Mouse (Mus musculus): ENCODE measurements around the gene Filip1. TPM values are rescaled to one million over a fixed set of nuclear protein-coding genes. Genes with fewer than 3 reads are reported as not detected.
A peak's percentile ranks its signal among the peaks of the same experiment; 100 is the strongest.
"Not testable (repeated sequence)": the region's sequence is repeated elsewhere in the genome, so short reads cannot be mapped to it uniquely, and the experiment has no call there.

Gene Filip1
- polyA plus RNA-seq (2015; fragmentation: Nextera tagmentation; extraction: Ambion mirVana), result 11.1 and 11.6 TPM in 2 replicates

DNA sequence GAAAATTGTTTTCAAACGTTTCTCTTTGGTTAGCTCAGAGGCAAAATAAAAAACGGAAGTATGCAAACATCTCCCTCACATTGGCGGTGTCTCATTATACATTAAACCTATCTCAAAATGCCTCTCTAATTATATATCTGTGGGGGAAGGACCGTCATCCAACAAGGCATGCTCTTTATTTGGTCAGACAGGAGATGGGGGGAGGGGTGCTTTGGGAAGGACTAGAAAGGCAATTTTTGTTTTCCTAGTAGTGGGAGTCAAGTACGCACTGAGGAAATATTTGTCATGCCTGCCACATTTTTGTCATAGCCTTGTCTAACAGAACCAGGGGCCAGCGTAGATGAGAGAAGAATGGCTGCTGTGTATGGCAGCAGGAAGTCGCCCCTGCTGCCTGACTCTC, at the start of gene Filip1:
Gene Filip1 (minus strand): TSS at position 101 of the 400 bp plus-strand sequence.
- H3K4me3 ChIP-seq (replicated peaks; ENCODE audit: low read length), result no peak within 1 kb of the TSS
- ATAC-seq (ENCODE audit: insufficient read depth, low FRiP score), result no peak
- no peaks in the 10 kb centered on the region for H3K4me1 ChIP-seq (ENCODE audit: control insufficient read depth, insufficient read depth, low read length)
- H3K9ac ChIP-seq (ENCODE audit: low read length), result no peak within 1 kb of the TSS
- 52% methylated on average over 7 of the region's 7 CpGs for WGBS
- no peaks in the 10 kb centered on the region for H3K27me3 ChIP-seq (ENCODE audit: control insufficient read depth, insufficient read depth, low read length)
- no peaks in the 10 kb centered on the region for H3K9me3 ChIP-seq (replicated peaks; ENCODE audit: control insufficient read depth, low read length)
- H3K27ac ChIP-seq (ENCODE audit: low read length), result no peak within 1 kb of the TSS
- no peaks in the 10 kb centered on the region for H3K36me3 ChIP-seq (ENCODE audit: control insufficient read depth, insufficient read depth, low read length)
- H3K4me2 ChIP-seq (ENCODE audit: low read depth, low read length), result no peak within 1 kb of the TSS

DNA sequence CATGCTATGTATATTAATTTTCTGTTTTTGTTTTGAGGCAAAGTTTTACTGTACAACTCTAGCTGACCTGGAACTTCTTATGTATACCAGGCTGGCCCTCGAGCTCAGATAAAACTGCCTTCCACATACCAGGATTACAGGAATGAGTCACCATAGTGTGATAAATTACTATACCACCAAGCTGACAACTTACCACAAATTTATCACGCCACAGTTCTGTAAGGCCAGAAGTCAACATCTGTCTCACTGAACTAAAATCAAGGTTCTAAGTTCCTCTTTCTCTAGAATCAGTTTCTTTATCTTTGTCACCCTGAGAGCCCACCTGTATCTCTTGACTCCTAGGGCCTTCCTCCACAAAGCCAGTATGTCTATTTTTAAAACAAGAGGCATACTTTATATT, 45.0 kb upstream of the Filip1 start:
- no peaks in the 10 kb centered on the region for H3K4me1 ChIP-seq (ENCODE audit: control insufficient read depth, insufficient read depth, low read length)
- H3K36me3 ChIP-seq (ENCODE audit: control insufficient read depth, insufficient read depth, low read length), result no peaks in the 10 kb centered on the region
- H3K27ac ChIP-seq (ENCODE audit: low read length), result no peak overlapping the region
- no peak for ATAC-seq (ENCODE audit: insufficient read depth, low FRiP score)
- no peaks in the 10 kb centered on the region for H3K27me3 ChIP-seq (ENCODE audit: control insufficient read depth, insufficient read depth, low read length)
- 35% methylated on average over 2 of the region's 2 CpGs for WGBS
- peaks cover 2% of the 10 kb centered on the region; the same call in 1 of the 2 replicates for H3K9me3 ChIP-seq (replicated peaks; ENCODE audit: control insufficient read depth, low read length)
- no peak overlapping the region for H3K4me3 ChIP-seq (replicated peaks; ENCODE audit: low read length)
- H3K9ac ChIP-seq (ENCODE audit: low read length), result no peak overlapping the region
- no peak overlapping the region for H3K4me2 ChIP-seq (ENCODE audit: low read depth, low read length)

DNA sequence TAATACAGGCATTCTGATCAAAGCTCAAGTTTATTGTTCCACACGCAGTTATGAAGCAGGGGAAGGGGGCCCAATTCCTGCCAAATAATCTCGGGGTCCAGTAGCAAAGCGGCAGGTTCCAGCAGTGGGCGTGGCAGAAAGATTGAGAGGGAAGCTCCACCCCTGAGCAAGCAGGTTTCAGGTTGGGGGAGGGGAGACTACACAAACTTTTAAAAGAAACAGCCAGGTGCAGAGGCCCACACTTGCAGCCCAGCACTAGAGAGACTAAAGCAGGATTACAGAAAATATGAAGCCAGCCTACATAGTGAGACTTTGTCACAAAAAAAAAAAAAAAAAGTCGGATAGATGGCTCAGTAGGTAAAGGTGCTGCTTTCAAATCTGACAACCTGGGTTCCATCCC, 40.3 kb upstream of the Filip1 start:
- no peak overlapping the region for H3K27ac ChIP-seq (ENCODE audit: low read length)
- no peaks in the 10 kb centered on the region; the same call in 1 of the 2 replicates for H3K9me3 ChIP-seq (replicated peaks; ENCODE audit: control insufficient read depth, low read length)
- H3K4me2 ChIP-seq (ENCODE audit: low read depth, low read length), result no peak overlapping the region
- H3K36me3 ChIP-seq (ENCODE audit: control insufficient read depth, insufficient read depth, low read length), result no peaks in the 10 kb centered on the region
- 75% methylated on average over 5 of the region's 5 CpGs for WGBS
- no peak overlapping the region for H3K9ac ChIP-seq (ENCODE audit: low read length)
- no peak overlapping the region for H3K4me3 ChIP-seq (replicated peaks; ENCODE audit: low read length)
- no peak for ATAC-seq (ENCODE audit: insufficient read depth, low FRiP score)
- no peaks in the 10 kb centered on the region for H3K4me1 ChIP-seq (ENCODE audit: control insufficient read depth, insufficient read depth, low read length)
- H3K27me3 ChIP-seq (ENCODE audit: control insufficient read depth, insufficient read depth, low read length), result no peaks in the 10 kb centered on the region

DNA sequence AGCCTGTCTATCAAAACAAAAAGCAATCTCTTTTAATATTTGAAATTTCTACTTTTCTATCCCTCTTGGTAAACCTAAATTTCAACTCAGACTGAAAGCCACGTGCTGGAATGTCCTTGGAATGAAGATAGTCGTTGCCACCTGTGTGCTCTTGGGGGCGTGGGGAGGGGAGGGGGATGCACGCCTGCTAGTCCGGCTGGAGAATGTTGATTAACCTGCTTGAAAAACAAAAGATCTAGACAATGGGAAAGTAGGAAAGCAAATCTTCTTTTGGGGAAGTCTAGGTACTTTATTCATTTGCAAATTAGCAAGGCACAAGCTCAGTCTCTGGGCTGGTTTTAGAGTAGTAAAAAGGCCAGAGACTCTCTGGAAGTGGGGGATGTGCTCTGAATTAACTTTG, 36.6 kb upstream of the Filip1 start:
- not testable (repeated sequence) for H3K4me3 ChIP-seq (replicated peaks; ENCODE audit: low read length); ATAC-seq (ENCODE audit: insufficient read depth, low FRiP score)
- 45% methylated on average over 5 of the region's 5 CpGs for WGBS

GRCm38 (mm10) chr9:80044301-80044700, 31.6 kb upstream of the Filip1 start:
- WGBS, result 80% methylated on average over 4 of the region's 4 CpGs
- H3K27ac ChIP-seq (ENCODE audit: low read length); H3K27me3 ChIP-seq (ENCODE audit: control insufficient read depth, insufficient read depth, low read length); H3K4me3 ChIP-seq (replicated peaks; ENCODE audit: low read length); H3K9ac ChIP-seq (ENCODE audit: low read length); ATAC-seq (ENCODE audit: insufficient read depth, low FRiP score); H3K9me3 ChIP-seq (replicated peaks; ENCODE audit: control insufficient read depth, low read length); H3K36me3 ChIP-seq (ENCODE audit: control insufficient read depth, insufficient read depth, low read length); H3K4me1 ChIP-seq (ENCODE audit: control insufficient read depth, insufficient read depth, low read length); H3K4me2 ChIP-seq (ENCODE audit: low read depth, low read length): not testable (repeated sequence)

More for the DNA sequence above, 36.6 kb upstream of the Filip1 start:
- not testable (repeated sequence) for H3K4me1 ChIP-seq (ENCODE audit: control insufficient read depth, insufficient read depth, low read length); H3K36me3 ChIP-seq (ENCODE audit: control insufficient read depth, insufficient read depth, low read length); H3K9ac ChIP-seq (ENCODE audit: low read length); H3K9me3 ChIP-seq (replicated peaks; ENCODE audit: control insufficient read depth, low read length); H3K27me3 ChIP-seq (ENCODE audit: control insufficient read depth, insufficient read depth, low read length); H3K4me2 ChIP-seq (ENCODE audit: low read depth, low read length); H3K27ac ChIP-seq (ENCODE audit: low read length)

GRCm38 (mm10) chr9:80039296-80039815, 26.7 kb upstream of the Filip1 start:
- Histone ChIP-seq H3K4me2 (ENCODE audit: low read depth, low read length) (no peak overlapping the region), H3K27ac (ENCODE audit: low read length) (peak overlapping the region; percentile 39), H3K27me3 (ENCODE audit: control insufficient read depth, insufficient read depth, low read length) (no peaks in the 10 kb centered on the region), H3K36me3 (ENCODE audit: control insufficient read depth, insufficient read depth, low read length) (no peaks in the 10 kb centered on the region), H3K9me3 (replicated peaks; ENCODE audit: control insufficient read depth, low read length) (no peaks in the 10 kb centered on the region), H3K4me3 (replicated peaks; ENCODE audit: low read length) (no peak overlapping the region), H3K4me1 (ENCODE audit: control insufficient read depth, insufficient read depth, low read length) (no peaks in the 10 kb centered on the region), H3K9ac (ENCODE audit: low read length) (no peak overlapping the region)
- WGBS, result 24% methylated on average over 2 of the region's 2 CpGs
- no peak for ATAC-seq (ENCODE audit: insufficient read depth, low FRiP score)

DNA sequence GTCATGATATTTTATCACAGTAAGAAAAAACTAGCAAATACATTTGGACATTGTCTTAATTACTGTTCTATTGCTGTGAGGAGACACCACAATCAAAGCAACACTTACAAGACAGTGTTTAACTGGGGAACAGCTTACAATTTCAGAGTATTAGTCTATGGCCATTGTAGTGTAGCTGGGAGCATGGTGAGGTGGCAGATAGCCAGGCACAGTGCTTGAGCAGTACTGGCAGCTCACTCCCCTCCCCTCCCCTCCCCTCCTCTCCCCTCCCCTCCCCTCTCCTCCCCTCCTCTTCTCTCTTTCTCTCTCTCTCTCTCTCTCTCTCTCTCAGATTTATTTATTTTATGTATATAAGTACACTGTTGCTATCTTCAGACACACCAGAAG, 25.3 kb upstream of the Filip1 start:
- no peak for ATAC-seq (ENCODE audit: insufficient read depth, low FRiP score)
- H3K4me2 ChIP-seq (ENCODE audit: low read depth, low read length), result no peak overlapping the region
- no peak overlapping the region for H3K9ac ChIP-seq (ENCODE audit: low read length)
- H3K4me3 ChIP-seq (replicated peaks; ENCODE audit: low read length), result no peak overlapping the region
- H3K36me3 ChIP-seq (ENCODE audit: control insufficient read depth, insufficient read depth, low read length), result no peaks in the 10 kb centered on the region
- H3K9me3 ChIP-seq (replicated peaks; ENCODE audit: control insufficient read depth, low read length), result no peaks in the 10 kb centered on the region
- H3K27ac ChIP-seq (ENCODE audit: low read length), result no peak overlapping the region
- no peaks in the 10 kb centered on the region for H3K4me1 ChIP-seq (ENCODE audit: control insufficient read depth, insufficient read depth, low read length)
- H3K27me3 ChIP-seq (ENCODE audit: control insufficient read depth, insufficient read depth, low read length), result no peaks in the 10 kb centered on the region

DNA sequence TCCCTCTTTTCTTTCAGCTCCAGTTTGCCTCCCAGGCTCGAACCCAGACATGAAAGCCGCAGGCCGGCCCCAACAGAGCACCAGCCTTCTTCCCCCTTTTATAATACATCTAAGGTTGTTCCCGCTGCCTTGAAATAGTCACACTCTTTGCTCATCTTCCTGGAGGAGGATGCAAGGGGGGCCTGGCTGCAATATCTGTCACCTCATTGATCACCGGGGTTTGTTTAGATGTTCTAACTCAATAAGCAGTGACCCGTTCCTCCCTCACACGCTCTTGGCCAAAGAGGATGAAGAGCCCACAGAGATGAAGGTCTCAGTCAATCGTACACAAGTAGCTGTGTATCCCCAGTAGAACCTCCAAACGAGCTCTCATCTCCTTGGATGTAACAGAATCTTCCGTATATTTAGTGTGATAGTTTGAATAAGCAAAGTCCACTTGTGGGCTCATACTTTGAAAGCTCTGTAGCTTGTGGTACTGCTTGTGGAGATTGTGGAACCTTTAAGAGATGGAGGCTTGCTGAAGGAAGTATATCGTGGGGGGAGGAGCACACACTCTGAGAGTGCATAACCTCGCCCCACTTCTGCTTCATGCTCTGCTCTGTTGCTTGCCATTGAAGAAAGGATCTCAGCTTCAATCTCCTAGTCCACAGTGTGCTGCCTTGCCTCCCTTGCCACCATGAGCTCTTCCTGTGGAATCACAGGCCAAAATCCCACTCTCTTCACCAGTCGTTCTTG, 24.8 kb upstream of the Filip1 start:
- Histone ChIP-seq H3K4me1 (ENCODE audit: control insufficient read depth, insufficient read depth, low read length) (no peaks in the 10 kb centered on the region), H3K27ac (ENCODE audit: low read length) (no peak overlapping the region), H3K36me3 (ENCODE audit: control insufficient read depth, insufficient read depth, low read length) (no peaks in the 10 kb centered on the region), H3K4me2 (ENCODE audit: low read depth, low read length) (no peak overlapping the region), H3K9ac (ENCODE audit: low read length) (no peak overlapping the region), H3K27me3 (ENCODE audit: control insufficient read depth, insufficient read depth, low read length) (no peaks in the 10 kb centered on the region), H3K4me3 (replicated peaks; ENCODE audit: low read length) (no peak overlapping the region), H3K9me3 (replicated peaks; ENCODE audit: control insufficient read depth, low read length) (0 out of 2 replicates have a peak, but pooled peaks cover under 1% of the 10 kb centered on the region)
- 78% methylated on average over 13 of the region's 13 CpGs for WGBS
- no peak for ATAC-seq (ENCODE audit: insufficient read depth, low FRiP score)

DNA sequence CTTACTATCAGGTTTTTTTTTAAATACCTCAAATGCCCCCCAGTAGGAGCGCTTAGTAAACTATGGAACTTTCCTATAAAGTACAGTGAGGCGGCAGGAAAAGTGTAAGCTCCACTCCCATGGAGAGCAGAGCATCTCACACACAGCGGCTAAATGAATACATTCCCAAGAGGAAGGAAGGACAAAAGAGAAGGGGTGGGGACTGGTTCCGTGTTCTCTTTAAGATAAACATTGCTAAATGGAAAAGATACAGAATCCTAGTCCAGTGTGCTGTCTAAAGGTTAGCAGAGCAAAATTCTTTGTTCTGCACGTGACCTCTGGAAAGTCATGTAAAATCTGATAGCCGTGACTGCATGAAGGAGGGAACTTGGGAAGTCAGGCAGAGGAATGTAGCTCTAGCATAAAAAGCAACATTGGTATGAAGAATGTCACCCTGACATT, 13.9 kb upstream of the Filip1 start:
- Histone ChIP-seq H3K4me1 (ENCODE audit: control insufficient read depth, insufficient read depth, low read length) (no peaks in the 10 kb centered on the region), H3K4me2 (ENCODE audit: low read depth, low read length) (no peak overlapping the region), H3K4me3 (replicated peaks; ENCODE audit: low read length) (no peak overlapping the region), H3K36me3 (ENCODE audit: control insufficient read depth, insufficient read depth, low read length) (no peaks in the 10 kb centered on the region), H3K27me3 (ENCODE audit: control insufficient read depth, insufficient read depth, low read length) (no peaks in the 10 kb centered on the region), H3K27ac (ENCODE audit: low read length) (no peak overlapping the region), H3K9me3 (replicated peaks; ENCODE audit: control insufficient read depth, low read length) (no peaks in the 10 kb centered on the region), H3K9ac (ENCODE audit: low read length) (no peak overlapping the region)
- WGBS, result 52% methylated on average over 6 of the region's 6 CpGs
- 0 out of 2 replicates have a peak, but pooled peaks have one; percentile 50 for ATAC-seq (ENCODE audit: insufficient read depth, low FRiP score)
